Mouse (Mus musculus): ENCODE measurements around the gene Pus1.

GRCm38 (mm10) chr5:110806154-110806553 lies 25.7 kb upstream of the Pus1 start:
- TF ChIP-seq CTCF (IDR thresholded peaks at IDR 0.05 in 2 of 3, conservative IDR thresholded peaks at IDR 0.05 in 1 of 3; ENCODE audit: control insufficient read depth in 1 of 3, insufficient read depth in 1 of 3, low read depth in 2 of 3, low read length in 3 of 3, poor library complexity in 1 of 3, severe bottlenecking in 1 of 3): no peak
- TF ChIP-seq CHD2 (IDR thresholded peaks at IDR 0.05; ENCODE audit: low read length): no peak
- TF ChIP-seq TAL1 (IDR thresholded peaks at IDR 0.05; ENCODE audit: low read length): no peak

All from MEL (cell line).